Mouse (Mus musculus) spleen, postnatal 4 days (tissue): ENCODE measurements at regions not wholly inside any gene's neighbourhood (a gene's known extent, or its start where the extent isn't known, plus 50 kb on each side); places are given as distances from the start of the nearest gene placed in this dataset.
A peak's percentile ranks its signal among the peaks of the same experiment; 100 is the strongest.

Source experiments
- DNase-seq, 2 experiments: peaks; one replicate each; pipeline ENCODE4 v3.0.0; 2022; ENCODE audit warnings: low spot score in 2 of 2

DNA sequence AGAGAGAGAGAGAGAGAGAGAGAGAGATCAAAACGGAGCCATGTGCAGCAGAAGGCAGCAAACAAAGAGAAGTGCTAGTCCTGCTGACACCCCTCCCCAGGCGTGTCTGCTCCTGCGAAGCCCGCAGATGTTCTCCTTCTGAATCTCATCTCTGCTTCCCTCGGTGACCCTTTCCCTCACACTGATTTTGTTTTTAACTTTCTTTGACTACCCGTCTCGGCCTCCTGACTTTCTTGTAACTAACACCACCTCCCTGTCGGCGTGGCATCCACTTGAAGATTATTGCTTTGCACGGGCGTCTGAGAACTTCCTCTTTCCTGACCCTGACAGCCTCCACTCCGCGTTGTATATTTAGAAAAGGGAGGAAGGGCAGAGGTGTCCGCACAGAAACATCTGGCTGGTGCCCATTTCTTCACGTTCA, 654.3 kb downstream of the Adgrl2 start:
- peak in 1 of 2 experiments; percentile 62 for DNase-seq

DNA sequence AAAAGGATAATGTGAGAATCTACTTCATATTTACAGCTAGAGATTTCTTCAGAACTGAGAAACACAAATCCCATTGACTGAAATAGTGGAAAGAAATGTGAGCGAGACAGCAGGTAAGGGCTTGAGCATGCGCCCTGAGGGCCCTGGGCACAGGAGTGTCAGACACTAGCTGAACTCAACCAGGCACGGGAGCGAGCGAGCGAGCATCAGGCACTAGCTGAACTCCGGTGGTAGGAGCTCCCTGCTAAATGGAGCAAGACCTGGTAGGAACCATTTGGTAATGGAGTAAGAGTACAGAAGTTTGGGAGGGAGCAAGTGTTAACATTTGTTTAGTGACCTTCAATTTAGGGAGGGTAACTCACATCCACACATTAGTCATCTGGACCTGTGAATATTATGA, 654.7 kb downstream of the Adgrl2 start:
- DNase-seq, result no peak

DNA sequence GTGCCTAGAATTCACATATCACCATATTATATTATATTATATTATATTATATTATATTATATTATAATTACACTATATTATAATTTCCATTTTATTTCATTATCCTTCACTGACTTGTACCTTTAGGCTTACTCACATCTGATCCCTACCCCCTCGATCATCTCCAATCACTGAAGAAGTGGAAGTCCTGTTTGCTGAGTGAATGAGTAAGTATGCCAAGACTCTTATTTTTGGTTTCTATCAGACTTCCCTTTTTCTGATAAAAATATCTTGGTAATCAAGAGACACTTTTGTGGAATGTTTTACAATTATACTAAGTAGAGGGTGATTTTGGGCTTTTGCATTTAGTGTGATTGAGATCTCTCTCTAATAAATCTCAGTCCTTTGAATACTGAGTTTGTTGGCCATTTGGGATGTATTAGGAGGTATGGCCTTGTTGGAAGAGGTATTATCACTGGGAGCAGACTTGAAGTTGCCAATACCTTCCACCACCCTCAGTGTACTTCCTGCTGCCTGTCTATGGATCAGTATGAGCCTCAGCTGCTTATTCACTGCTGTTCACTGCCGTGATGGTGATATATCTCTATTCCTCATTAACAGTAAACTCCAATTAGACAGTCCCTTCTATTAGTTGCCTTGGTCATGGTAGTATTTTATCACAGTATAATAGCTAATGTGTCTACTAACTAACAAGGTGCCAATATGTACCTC, 665.3 kb downstream of the Adgrl2 start:
- DNase-seq, result no peak

DNA sequence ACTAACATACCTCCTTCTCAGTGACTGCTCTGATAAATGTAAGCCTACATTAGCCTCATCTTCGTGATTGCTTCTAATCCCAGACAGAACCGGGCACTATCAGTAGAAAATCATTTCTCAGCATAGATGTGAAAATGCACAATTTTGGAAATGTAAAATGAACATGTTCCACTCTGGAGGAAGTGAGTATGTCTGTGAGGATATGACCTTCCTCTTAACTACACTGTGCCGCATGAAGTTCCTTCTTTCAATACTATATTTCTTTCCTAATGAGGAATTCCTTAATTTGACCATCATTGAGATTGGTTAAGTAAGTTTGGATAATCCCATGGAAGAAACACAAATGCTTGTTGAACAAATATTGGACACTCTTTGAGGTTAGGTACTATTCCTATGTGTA, 668.5 kb downstream of the Adgrl2 start:
- no peak for DNase-seq

DNA sequence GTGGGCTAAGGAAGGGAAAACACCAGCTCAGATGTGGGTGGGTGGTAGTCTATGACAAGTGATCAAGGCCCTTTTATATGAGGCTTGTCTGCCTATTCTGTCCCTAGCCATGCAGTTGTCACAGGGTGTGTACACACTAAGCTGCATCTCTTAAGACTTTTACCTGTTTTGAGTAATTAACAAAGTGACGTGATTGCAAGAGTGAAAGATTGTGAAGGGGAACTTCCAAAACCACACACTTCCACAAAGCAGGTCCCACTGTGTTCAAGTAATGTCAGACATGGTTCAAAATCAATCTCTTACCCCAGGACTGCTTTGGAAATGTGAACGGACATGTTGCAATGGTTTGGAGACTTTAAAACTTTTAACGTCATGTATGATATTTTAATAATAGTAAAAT, 674.2 kb downstream of the Adgrl2 start:
- DNase-seq, result no peak

DNA sequence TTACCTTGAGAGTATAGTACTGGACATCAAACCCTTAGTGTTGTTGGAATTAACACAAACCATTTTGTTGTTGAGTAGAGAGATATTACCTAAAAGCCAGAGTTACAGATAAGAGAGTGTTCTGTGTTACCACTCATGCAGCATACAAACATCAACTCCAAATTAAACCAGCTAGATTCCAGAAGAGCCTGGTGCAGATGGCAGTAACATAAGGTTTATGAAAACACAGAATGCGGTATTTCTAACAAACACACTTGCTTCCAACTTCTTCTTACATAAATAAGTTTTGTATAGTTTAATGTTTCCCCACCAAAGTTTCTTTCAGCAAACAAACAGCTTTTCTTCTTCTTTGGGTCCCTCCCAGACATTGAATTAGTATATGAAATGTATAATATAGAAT, 675.1 kb downstream of the Adgrl2 start:
- DNase-seq, result no peak

DNA sequence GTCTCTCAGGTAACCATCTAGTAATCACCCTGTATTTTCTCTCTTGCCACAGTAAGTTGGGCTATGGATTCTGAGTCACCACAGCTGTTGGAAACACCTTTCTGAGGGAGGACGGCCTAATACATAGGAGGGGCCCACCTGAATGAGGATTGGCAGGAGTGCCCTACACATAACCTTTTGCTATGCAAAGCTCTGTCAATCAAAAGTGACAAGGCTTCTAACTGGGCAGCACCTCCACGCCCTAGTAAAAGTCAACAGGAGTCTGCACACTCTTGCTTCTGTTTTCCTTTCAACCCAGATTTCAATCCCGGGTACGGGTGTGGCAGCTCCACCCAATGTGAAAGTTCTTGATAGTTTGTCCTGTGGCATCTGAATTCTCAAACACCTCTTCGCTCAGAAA, 694.8 kb downstream of the Adgrl2 start:
- no peak for DNase-seq

DNA sequence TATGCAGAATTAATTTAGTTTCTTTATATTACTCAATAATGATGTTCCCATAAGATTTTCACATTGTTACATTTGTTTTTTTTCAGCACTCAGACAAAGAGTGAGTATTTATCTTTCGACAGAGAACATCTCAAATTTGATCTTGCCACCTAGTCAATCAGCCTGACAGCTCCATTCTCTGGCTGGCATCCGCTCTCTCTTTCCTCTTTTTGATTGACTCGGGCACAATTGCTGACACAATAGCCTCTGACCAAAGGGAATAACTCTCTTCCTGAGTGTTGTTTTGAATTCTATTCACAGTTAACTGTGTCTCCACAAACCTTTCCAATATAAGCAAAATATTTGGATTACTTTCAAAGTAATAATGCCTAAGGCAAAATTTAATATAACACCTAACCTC, 711.4 kb downstream of the Adgrl2 start:
- DNase-seq, result no peak

DNA sequence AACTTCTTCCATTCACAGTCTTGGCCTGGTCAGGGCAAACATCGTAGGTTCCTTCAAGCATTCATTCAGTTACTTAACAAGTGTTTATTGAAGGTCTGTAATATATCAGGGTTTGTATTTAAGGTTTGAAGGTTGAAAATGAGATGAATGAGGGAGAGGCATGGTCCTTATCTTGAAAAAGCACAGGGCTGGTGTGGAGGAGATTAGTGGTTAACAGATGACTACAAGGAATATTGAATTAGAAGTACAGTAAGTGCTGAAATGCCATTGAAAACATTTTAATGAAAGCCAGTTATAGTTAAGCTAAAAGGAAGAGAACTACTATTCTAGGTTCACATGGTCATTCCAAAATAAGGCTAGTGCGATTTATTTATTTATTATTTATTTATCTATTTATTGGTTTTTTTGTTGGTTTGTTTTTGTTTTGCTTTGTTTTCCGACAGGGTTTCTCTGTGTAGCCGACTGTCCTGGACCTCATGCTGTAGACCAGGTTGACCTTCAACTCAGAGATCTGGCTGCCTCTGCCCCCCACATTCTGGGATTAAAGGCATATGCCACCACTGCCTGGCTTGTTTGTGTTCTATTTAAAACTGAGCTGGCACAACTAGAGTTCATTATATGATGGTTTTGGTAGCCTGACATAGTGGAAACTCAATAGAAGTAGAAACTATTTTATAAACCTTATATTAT, 718.1 kb downstream of the Adgrl2 start:
- no peak for DNase-seq

DNA sequence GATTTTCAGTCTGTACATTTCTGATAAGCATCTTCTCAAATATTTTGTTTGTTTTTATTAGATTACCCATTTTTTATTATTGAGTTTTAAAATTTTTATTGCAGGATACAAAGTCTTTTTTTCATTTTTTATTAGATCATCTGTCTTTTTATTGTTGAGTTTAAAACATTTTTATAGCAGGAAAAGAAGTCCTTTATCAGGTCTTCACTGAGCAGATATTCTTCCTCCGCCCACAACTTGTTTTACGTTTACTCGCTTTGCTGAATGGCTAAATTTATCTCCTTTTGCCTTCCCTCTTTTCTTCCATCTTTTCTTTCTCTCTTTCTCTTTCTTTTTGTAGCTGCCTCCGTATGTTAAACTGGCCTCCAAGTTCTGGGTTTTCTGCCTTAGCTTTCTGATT, 721.5 kb downstream of the Adgrl2 start:
- DNase-seq, result no peak

DNA sequence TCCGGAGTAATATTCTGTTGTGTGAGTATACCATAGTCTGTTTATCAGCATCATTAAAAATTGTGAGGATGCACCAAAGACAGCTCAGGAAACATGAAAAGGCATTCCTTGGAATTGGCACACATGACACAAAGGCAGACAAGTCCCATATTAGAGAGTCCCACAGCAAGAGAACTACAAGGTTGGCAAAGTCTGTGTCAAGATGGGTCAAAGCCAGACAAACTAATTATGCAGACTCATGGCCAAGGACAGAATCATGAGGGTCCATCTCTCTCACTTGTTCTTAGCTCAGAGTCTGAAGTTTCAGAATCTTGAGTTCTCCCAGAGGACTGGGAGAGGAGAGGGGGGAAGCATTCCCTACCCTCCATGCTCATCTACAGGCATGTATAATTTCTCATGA, 731.1 kb downstream of the Adgrl2 start:
- DNase-seq, result no peak

DNA sequence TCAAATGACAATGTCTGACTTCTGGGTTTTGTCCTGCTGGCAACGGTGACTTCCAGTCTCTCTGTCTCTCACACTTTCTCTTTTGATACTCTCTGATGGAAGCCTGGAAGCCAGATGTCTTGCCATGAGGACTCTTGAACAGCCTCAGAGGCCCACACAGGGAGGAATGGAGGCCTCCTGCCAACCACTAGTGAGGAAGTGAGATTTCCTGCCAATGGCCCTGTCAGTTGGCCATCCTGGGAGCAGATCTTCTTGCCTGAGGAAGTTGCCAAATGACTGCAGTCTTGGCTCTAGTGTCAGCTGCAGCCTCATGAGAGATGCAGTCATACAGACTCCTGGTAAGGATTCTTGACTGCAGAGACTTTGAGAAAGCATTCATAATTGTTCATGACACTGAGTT, 741.7 kb downstream of the Adgrl2 start:
- DNase-seq, result peak; percentile 27 to 61

DNA sequence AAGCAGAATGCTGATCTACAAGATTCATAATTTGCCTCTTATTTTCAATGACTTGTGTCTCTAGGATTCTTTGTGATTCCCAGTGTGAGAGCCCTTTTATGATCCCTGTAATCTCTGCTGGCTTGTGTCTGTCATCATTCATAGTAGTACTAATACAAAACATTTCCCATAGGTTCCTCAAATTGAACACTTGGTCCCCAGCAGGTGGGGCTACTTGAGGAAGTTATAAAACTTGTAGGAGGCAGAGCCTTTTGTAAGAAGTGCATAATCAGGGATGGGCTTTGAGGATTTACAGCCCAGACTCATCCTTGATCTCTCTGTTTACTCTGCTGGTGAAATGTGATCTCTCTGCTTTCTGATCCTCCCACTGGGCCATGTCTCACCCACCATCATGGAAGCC, 743.6 kb downstream of the Adgrl2 start:
- DNase-seq, result no peak

DNA sequence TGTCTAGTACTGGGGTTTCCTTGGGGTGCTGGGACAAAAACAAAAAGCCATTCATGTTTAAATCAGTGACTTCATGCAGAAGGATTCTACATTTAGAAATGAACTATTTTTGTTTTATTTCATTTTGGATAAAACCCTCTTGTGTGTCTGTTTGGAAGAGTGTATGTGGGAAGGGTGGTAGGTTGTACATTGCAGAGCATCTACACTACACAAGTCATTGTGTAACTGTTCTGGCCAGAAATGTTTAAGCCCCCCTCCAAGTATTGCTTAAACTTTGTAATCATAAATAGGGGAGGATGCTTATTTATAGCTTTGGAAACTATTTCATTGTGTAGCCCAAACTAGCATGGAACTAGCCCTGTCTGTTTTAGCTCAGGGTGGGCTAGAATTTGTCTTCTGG, 752.3 kb downstream of the Adgrl2 start:
- DNase-seq, result no peak

DNA sequence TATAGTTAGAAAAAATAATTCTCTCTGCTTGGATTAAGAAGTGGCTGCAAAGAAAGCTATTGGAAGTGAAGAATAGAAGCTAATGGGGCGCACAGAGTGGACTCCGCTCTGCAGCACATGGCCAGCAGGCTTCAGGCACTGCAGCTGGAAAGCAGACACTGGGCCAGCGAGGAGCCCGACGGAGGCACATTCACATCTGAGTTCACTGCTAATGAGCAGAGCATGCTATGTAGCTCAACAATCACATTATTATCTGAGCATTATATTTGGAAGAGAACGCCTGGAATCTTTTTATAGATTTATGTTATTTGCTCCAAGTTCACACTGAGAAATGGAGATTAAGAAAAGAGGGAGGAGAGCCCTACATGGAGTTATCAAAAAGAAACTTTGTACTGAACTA, 752.8 kb downstream of the Adgrl2 start:
- DNase-seq, result no peak

DNA sequence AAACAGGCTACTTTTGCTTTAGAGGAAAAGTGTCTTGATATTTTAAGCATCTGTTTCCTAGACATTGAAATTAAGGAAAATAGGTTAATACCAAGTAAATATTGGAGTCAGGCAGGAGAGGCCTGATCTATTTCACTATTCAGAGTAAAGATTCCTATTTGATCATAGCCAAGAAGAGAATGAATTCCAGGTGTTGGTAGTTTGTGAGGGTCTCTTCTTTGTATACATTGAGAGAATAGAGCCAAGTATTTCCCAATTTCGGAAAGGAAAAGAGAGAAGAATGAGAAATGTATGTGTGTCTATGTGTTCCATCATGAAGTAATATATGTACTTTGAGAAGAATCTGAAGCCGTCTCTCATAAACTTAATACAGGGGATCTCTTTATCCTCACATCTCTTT, 756.7 kb downstream of the Adgrl2 start:
- DNase-seq, result no peak

DNA sequence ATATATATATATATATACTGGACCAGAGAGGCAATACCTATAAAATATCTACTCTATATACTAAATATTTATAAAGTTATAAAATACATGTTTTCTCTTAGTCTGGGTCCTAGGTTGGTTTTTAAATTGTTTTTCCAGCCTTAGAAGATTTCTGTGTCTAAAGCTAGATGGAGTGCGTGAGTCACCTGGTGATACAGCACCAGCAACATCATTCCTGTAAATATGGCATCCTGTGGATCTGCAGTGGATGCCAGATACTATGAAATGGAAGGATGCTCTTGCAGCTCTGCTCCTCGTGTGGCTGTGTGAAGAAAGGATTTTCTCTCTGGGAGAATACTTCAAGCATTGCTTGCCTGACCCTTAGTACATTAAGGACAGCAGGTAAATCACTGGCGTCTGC, 761.2 kb downstream of the Adgrl2 start:
- no peak for DNase-seq

DNA sequence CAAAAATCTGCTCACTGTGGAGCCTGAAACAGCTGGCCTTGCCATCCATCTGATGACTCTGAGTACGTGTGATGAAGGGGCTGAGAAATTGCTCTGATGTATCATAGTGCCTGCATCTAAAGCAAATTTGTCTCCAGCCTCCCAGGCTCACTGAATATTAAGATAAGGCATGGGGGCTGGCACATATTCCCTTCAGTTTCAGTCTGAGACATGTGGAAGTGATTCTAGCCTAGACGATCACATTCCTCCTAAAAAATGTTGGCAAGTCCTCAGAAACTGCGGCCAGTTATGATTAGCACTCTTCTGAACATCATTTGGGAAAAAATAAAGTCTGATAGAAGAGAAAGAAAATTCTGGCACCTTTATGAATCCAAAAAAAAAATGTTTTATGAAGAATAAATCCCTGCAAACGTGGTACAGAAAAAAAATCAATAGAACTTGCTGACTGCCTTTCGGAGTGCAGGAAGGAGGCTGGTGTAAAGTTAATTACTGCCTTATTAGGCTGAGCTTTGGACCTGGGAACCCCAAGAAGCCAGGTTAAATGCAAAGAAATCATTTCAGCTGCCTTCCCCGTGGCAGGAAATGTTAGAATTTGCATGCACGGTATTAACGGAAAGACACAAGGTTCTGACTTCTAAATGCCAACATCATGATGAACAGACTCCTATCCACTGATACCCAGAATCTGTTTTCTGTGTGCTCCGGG, 762.2 kb downstream of the Adgrl2 start:
- no peak for DNase-seq

DNA sequence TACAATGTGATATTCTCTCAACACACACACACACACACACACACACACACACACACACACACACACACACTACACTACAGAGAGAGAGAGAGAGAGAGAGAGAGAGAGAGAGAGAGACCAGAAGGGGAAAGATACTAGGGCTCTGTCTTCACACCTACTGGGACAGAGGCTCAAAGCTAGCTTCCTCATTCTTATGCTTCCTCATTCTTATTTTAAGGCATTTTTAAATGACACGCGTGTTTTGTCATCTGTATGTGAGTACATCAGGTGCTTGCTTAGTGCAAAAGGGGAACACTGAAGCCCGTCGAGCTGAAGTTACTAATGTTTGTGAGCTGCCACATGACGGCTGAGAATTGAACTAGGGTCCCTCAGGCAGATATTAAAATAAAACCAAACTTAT, 769.5 kb downstream of the Adgrl2 start:
- no peak for DNase-seq

DNA sequence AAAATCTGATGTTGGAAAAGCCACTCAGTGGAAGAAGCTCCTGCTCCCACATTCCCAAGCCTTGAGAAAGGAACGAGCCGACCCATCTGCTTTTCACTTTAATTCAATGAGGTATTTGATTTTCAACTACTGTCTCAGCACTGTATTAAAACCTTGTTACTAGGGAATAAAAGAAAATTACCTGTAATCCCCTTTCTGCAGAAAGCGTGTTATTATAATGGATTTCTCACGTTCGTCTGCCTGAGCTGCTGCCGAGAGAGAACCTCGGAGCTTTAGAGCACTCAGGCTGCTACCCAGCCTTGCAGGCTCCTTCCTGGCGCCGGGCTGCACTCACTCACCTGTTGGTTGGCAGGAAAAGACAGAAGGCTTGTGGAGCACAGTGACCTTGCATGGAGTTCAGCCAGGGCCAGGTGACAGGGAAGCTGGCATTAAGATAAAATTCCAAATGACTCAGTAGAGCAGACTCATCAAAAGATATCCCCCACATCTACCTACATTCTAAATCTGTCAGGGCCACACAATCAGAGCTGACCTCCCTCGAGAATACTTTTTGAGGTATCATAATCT, 770.2 kb downstream of the Adgrl2 start:
- no peak for DNase-seq

DNA sequence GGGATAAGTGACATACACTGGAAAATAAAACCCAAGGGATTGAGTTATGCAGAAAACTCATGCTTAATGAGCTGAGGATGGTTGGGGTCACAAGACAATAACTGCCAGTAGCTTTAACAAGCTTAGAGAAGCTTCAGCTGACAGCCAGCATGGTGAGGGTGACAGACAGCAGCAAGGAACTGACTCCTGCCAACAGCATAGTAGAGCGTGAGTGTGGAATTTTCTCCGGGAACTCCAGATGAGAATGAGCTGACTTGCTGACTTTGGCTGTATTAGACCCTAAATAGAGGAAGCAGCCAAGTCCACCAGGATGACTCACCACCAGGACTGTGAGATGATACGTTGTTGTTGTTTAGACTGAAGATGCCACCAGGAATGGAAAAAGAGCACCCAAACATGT, 788.2 kb downstream of the Adgrl2 start:
- DNase-seq, result no peak

DNA sequence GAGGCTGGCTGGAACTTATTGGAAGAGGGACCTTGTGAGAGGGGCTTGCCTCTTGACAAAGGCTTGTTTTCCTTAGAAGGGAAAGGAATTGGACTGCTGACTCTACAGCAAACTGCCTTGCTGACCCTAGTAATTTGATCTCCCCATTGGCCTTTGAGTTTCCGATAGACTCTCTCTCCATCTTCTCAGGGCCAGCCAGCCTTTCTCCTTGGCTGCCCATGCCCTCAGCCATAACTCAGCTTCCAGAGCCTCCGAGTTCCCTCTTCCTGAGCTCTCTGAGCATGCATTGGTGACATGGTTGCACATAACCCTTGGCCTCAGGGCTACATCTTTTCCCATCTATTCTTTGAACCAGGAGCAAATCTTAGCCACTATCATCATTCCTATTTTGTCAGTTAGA, 803.7 kb downstream of the Adgrl2 start:
- no peak for DNase-seq

DNA sequence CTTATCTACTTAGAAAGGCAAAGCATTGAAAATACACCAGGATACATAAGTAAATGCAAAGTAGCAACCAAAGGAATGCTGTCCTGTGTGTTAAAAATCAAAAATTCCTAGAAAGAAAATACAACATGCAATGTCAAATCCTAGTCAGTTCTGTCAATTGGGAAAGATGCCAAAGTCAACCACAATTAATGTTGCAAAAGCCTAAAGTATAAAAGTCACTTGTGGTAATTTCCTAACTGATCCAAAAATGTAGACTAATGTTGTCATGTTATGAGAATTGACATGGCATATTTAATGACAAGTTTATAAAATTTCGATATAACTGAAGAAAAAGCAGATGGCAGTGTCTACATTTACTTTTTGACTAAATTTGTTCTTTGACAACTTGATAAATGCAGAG, 822.8 kb downstream of the Adgrl2 start:
- no peak for DNase-seq
